Mouse (Mus musculus) left cerebral cortex, postnatal 25 days (tissue): ENCODE measurements around the gene Cenpk. TPM values are rescaled to one million over a fixed set of nuclear protein-coding genes. Genes with fewer than 3 reads are reported as not detected.

Experiments
- total RNA-seq, 2 experiments: library from RNA; stranded (reverse); gene quantifications; 2 replicates each; pipeline ENCODE4 v1.2.3; 2021

The Cenpk gene
- total RNA-seq, 2 experiments from 2014 or later = 0.69 to 0.94 TPM

Other genes with a start within 250 kb of the Cenpk start
- 10 to 100 TPM; 23.9 to 31.0 TPM for gene Nln, start 119.0 kb upstream of the Cenpk start, total RNA-seq
- gene Sgtb, start 118.9 kb upstream of the Cenpk start, total RNA-seq = 100 to 1,000 TPM; 127 to 139 TPM
- gene Trappc13, start 50.1 kb upstream of the Cenpk start, total RNA-seq = 10 to 100 TPM; 52.5 to 53.6 TPM
- gene Trim23, start 49.8 kb upstream of the Cenpk start, total RNA-seq = 10 to 100 TPM; 54.5 to 55.4 TPM
- 10 to 100 TPM; 12.6 to 14.4 TPM for gene Ppwd1, start 232 bp downstream of the Cenpk start, total RNA-seq
- gene Adamts6, start 59.2 kb downstream of the Cenpk start, total RNA-seq = 1 to 10 TPM; 3.1 to 4.4 TPM